Mouse (Mus musculus): ENCODE measurements at regions not wholly inside any gene's neighbourhood (a gene's known extent, or its start where the extent isn't known, plus 50 kb on each side); places are given as distances from the start of the nearest gene placed in this dataset.
A peak's percentile ranks its signal among the peaks of the same experiment; 100 is the strongest.

- DNase-seq (ENCODE audit: low spot score in 2 of 2), result peak in 1 of 2 experiments; percentile 6
Observed at GRCm38 (mm10) chr5:119389857-119390256, 280.6 kb upstream of the Tbx3 start.

GRCm38 (mm10) chr5:119398475-119398874 is 272.0 kb upstream of the Tbx3 start:
- no peak for DNase-seq (ENCODE audit: low spot score in 2 of 2)

- no peak for DNase-seq (ENCODE audit: low spot score in 2 of 2)
Observed at GRCm38 (mm10) chr5:119400223-119400935, 270.1 kb upstream of the Tbx3 start.

DNA sequence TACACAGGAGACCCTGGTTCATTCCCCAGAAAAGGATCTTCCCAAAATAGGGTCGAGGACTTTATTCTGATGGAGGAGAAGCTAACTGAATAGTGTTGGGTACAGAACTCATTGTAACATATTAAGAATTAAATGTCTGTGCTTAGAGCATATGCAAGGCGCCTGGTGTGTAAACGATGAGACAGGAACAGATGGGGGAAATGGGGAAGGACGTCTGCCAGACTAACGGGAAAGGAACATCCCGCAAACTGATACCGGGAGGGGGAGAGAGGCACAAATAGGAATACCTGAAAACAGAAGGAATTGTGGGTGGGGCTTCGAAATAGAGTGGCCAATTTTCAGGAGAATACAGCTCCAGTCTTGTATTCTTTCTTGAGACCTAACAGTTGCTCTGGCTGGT is 268.6 kb upstream of the Tbx3 start:
- no peak for DNase-seq (ENCODE audit: low spot score in 2 of 2)

GRCm38 (mm10) chr5:119402651-119403050 is 267.8 kb upstream of the Tbx3 start:
- no peak for DNase-seq (ENCODE audit: low spot score in 2 of 2)

GRCm38 (mm10) chr5:119410966-119411365 is 259.5 kb upstream of the Tbx3 start:
- DNase-seq (ENCODE audit: low spot score in 2 of 2), result no peak

DNA sequence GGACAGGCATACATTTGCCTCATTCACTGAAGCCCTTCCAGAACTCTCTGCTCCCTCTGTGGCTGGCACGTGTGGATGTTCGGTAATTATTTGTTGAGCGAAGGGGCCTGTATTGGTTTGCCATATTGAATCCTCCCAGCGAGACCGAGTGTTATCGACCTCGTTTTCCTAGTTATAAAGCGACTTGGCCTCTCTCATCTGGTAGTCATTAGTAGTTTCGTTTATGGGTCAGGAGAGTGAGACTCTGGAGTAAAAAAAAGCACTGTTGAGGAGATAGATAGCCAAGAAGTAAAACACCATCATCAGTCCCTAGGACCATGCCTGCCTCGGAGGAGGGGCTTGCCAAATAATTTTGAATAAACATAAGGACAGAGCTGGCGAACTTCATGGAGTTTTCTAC is 254.6 kb upstream of the Tbx3 start:
- no peak for DNase-seq (ENCODE audit: low spot score in 2 of 2)

GRCm38 (mm10) chr5:119418486-119418885 is 252.0 kb upstream of the Tbx3 start:
- DNase-seq (ENCODE audit: low spot score in 2 of 2), result no peak

DNA sequence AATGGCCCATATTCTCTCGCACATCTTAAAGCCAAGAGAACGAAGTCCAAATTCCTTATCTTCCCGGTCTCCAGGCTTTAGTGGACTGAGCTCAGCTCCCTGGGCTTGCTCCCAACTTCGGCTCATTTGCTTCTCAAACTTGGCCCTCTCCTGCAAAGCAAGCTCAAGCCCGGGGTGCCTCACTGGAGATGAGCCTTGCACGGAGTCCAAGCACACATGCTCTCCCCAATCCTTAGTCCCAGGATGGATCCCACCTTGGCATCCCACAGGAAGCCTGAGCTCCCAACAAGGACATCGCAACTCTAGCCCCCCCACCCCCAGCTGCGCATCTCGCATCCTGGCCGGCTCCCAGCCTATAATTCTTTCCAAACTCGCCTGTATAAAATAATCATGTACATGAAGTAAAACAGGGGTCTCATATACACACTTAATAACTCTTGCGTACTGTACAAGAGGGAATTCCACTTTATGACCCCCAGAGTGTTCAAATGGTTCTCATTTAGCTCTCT is 242.9 kb upstream of the Tbx3 start:
- no peak for DNase-seq (ENCODE audit: low spot score in 2 of 2)

GRCm38 (mm10) chr5:119431271-119431756 is 239.2 kb upstream of the Tbx3 start:
- no peak for DNase-seq (ENCODE audit: low spot score in 2 of 2)

- DNase-seq (ENCODE audit: low spot score in 2 of 2), result no peak
Observed at GRCm38 (mm10) chr5:119434572-119434971, 235.9 kb upstream of the Tbx3 start.

- no peak for DNase-seq (ENCODE audit: low spot score in 2 of 2)
Observed at GRCm38 (mm10) chr5:119448494-119448893, 222.0 kb upstream of the Tbx3 start.

- no peak for DNase-seq (ENCODE audit: low spot score in 2 of 2)
Observed at GRCm38 (mm10) chr5:119449166-119449565, 221.3 kb upstream of the Tbx3 start.

- DNase-seq (ENCODE audit: low spot score in 2 of 2), result no peak
Observed at GRCm38 (mm10) chr5:119459751-119460150, 210.7 kb upstream of the Tbx3 start.

- DNase-seq (ENCODE audit: low spot score in 2 of 2), result no peak
Observed at GRCm38 (mm10) chr5:119462659-119463530, 207.6 kb upstream of the Tbx3 start.

GRCm38 (mm10) chr5:119464553-119464952 is 205.9 kb upstream of the Tbx3 start:
- no peak for DNase-seq (ENCODE audit: low spot score in 2 of 2)

GRCm38 (mm10) chr5:119467346-119468085 is 203.0 kb upstream of the Tbx3 start:
- no peak for DNase-seq (ENCODE audit: low spot score in 2 of 2)

- DNase-seq (ENCODE audit: low spot score in 2 of 2), result no peak
Observed at GRCm38 (mm10) chr5:119477926-119478325, 192.5 kb upstream of the Tbx3 start.

DNA sequence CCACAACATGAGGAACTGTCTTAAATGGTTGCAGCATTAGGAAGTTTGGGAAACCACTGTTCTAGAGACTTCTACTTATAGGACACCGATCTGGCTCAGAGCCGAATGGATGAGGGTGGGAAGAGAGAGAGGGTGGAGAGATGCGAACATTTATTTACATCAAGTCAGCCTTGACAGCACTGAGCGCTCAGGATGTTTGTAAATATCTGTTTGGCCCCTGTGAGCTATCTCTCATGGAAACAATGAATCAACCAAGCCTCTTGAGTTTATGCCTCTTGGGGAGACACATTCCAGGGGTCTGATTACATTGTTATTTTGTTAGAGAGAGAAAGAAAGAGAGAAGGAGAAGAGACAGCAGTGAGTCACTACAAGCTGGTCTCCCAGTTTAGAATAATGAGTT is 192.1 kb upstream of the Tbx3 start:
- no peak for DNase-seq (ENCODE audit: low spot score in 2 of 2)

DNA sequence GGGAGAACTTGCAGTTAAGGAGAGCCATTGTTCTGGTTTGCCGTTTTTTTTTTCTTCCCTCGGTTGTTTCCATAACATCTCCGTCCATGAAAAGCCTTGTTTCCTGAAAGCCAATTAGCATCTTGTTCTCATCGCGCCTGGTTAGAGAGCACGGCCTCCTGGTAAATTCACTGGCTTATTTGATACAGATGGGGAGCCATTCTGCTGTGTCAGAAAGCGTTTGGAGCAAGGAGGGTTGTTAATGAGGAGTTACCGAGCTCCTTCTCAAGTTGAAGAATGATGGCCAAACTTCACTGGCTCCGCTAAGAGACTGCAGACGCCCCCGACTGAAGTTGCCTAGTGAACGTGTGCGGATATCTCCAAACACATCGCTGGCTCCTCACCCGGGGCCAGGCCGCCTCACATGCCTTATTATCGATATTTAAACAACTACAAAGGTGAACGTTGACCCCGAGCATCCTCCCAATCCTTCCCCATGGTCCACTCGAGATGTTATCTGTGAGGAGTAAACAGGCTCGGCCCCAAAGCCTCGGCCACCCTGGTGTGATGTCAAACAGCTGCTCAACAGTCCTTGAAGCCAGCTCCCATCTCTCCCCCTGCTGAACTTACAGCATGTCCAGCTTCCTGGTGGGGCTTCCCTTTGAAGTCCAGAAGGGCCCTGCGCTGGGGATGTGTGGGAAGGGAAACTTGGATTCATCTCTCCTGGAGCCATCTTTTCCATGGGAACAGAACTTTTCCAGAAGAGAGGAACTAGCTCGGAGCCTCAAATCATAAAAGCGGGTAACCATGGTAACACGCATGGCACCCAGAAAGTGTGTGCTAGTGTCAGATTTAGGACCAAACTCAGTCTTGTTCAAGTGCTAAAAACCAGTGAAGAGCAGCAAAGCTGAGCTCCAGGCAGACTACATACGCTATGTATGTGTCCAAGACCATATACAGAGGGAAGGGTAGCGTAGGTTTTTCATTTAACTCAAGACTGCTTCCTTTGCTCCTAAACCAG is 190.0 kb upstream of the Tbx3 start:
- peak in 1 of 2 experiments; percentile 8 for DNase-seq (ENCODE audit: low spot score in 2 of 2)

DNA sequence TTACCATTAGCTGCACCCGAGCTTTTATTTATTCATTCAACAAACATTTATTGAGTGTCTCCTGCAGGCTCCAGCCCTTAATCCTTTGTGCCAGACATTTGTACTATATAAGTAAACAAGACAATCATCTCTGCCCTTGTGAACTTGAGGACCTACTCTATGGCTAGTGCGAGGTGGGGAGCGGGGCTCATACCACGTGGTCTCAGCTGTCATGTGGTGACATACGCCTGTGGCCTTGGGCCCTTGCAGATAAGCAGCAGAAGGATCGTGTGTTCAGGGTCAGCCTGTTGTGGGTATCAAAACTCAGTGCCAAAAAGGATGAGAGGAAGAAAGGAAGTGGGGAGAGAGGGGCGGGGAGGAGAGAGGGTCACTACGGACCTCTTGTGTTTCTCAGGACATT is 186.8 kb upstream of the Tbx3 start:
- no peak for DNase-seq (ENCODE audit: low spot score in 2 of 2)
